Mouse (Mus musculus): ENCODE data around the gene Gm29666.

DNA sequence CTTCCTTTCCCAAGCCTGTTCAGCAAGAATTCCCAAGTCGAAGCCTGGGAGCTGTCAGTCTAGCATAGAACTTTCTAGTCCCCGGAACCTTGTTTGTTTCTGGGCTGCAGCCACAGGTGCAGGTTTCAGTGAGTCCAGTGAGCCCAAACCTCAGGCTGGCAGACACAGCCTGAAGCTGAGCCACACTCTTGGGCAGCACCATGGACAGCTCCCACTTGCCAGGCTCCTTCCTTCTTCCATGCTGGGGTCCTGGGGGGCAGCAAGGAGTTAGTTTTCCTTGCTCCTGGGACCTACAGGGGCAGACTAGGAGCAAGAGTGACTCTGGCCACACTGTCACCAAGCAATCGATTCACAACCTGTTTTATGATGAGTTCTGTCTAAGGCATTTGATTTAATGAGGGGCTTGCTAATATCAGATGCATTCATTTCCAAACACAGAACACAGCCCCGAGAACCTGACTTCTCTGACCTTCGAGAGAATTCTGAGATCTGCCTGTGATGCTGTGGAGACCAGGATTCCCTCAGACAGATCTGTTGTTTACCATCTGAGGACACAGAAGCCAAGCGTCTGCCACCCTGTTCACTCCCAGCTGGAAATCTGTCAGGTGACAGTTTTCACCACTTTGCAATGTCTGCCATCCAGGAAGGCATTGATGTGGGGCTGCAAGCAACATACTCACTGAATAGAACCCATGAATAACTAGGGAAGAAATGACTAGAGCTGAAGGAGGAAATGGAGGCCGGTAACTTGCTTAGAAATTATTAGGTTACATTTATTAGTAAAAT lies 45.9 kb upstream of the Gm29666 start:
- TF ChIP-seq GATA1 (IDR thresholded peaks at IDR 0.05; ENCODE audit: borderline replicate concordance, low read length) (no peak), FLI1 (IDR thresholded peaks at IDR 0.05; ENCODE audit: low read length) (no peak)
